Mouse (Mus musculus) hindbrain, embryonic 14.5 days (tissue): Measurements from ENCODE around the gene 1700074P13Rik. TPM values are rescaled to one million over a fixed set of nuclear protein-coding genes. Genes with fewer than 3 reads are reported as not detected.
"Not testable (repeated sequence)": the region's sequence is repeated elsewhere in the genome, so short reads cannot be mapped to it uniquely, and the experiment has no call there.

Experiments
- ATAC-seq: fragments of 200-750 bp; cut with Nextera tagmentation; 2 replicates; pipeline ENCODE4 v1.8.0; 2017; ENCODE audit warnings: moderate number of reproducible peaks, mild to moderate bottlenecking, moderate TSS enrichment, moderate library complexity; ENCODE audit not compliant: low FRiP score
- DNase-seq: peaks from one replicate; pipeline ENCODE4 v3.0.0-alpha.2; 2015; ENCODE audit warnings: low spot score
- H3K27ac ChIP-seq: fragments of 300-500 bp; sonication (generic); 2 replicates; pipeline ENCODE4 v1.5.1; 2014; ENCODE audit warnings: mild to moderate bottlenecking, moderate library complexity
- H3K27me3 ChIP-seq: fragments of 300-500 bp; sonication (generic); 2 replicates; pipeline ENCODE4 v1.6.1; 2014; ENCODE audit warnings: mild to moderate bottlenecking, low read length, mixed read lengths; ENCODE audit not compliant: control insufficient read depth, insufficient read depth
- H3K36me3 ChIP-seq: fragments of 300-500 bp; sonication (generic); replicated peaks from 2 replicates; pipeline ENCODE4 v1.6.1; 2014; ENCODE audit not compliant: control insufficient read depth, insufficient read depth
- H3K4me1 ChIP-seq: fragments of 300-500 bp; sonication (generic); replicated peaks from 2 replicates; pipeline ENCODE4 v1.6.1; 2014; ENCODE audit warnings: antibody characterized with exemption, low read length, mixed read lengths; ENCODE audit not compliant: control insufficient read depth, insufficient read depth
- H3K4me2 ChIP-seq: fragments of 300-500 bp; sonication (generic); replicated peaks from 2 replicates; pipeline ENCODE4 v1.6.1; 2014; ENCODE audit warnings: mild to moderate bottlenecking, moderate library complexity
- H3K4me3 ChIP-seq: fragments of 300-500 bp; sonication (generic); replicated peaks from 2 replicates; pipeline ENCODE4 v1.5.1; 2014; ENCODE audit warnings: mild to moderate bottlenecking, low read length
- H3K9ac ChIP-seq: fragments of 300-500 bp; sonication (generic); 2 replicates; pipeline ENCODE4 v1.6.1; 2014
- H3K9me3 ChIP-seq: fragments of 300-500 bp; sonication (generic); 2 replicates; pipeline ENCODE4 v1.6.1; 2016; ENCODE audit warnings: low read length; ENCODE audit not compliant: control insufficient read depth
- WGBS: fragments of 180-500 bp; shearing (Covaris S2); extraction: QIAGEN DNeasy Blood & Tissue Kit; methylation state at CpG from one replicate; pipeline ENCODE4 v1.1.7; 2014; 5-methylcytosine and 5-hydroxymethylcytosine counted together
- polyA plus RNA-seq: library from polyadenylated mRNA; unstranded; fragments of >200 nt; fragmentation: Nextera tagmentation; extraction: Ambion mirVana; gene quantifications from 2 replicates; pipeline ENCODE4 v1.2.1, GENCODE M21; 2014

Gene 1700074P13Rik
- not detected in 2 replicates for polyA plus RNA-seq

DNA sequence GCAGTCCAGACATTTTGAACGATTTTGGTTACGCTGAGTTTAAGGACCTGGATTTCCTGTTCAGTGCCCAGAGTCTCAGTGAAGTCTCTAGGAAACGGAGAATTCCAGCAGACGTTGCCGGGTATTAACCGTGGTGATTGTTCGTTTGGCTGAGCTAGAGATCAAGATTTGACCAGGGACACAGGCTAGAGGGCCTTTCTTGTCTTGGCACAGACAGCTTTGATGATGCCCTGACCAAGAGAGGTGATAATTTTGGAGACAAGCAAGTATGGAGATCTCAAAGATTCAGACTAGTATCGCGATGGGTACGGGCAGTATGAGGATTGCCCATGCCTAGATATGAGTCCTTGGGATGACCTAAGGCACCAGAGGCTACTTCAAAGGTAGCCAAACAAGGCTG is at the start of gene 1700074P13Rik:
TSS of gene 1700074P13Rik (minus strand) at position 101 of the 400 bp plus-strand sequence.
- Histone ChIP-seq H3K9ac (no peak within 1 kb of the TSS), H3K27ac (no peak within 1 kb of the TSS), H3K27me3 (no peaks in the 10 kb centered on the region), H3K4me1 (no peaks in the 10 kb centered on the region), H3K4me2 (no peak within 1 kb of the TSS), H3K36me3 (no peaks in the 10 kb centered on the region), H3K4me3 (no peak within 1 kb of the TSS), H3K9me3 (no peaks in the 10 kb centered on the region)
- DNase-seq (no peak), ATAC-seq (no peak)
- WGBS = 95% methylated on average over 10 of the region's 10 CpGs

DNA sequence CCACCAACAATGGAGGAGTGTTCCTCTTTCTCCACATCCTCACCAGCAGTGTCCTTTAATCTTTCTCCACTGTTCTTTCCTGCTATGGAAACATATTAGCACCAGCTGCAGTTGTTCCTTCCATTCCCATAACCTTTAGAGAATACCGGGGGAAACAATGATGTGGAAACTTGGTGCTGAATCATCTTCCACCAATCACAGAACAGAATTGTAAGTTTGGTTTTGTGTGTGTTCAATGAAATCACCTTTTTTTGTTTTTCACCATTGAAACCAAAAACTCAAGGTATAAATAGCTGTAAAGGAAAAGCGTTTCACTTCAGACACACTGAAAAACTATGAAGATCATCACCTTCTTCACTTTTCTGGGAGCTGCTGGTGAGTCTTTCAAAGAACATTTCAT is 24.1 kb upstream of the 1700074P13Rik start, which contains the start of gene 1810009J06Rik:
TSS of gene 1810009J06Rik (plus strand) at position 301 of the 400 bp plus-strand sequence.
- not testable (repeated sequence) for H3K27ac ChIP-seq, H3K4me3 ChIP-seq, H3K4me2 ChIP-seq, H3K27me3 ChIP-seq, DNase-seq, ATAC-seq, H3K9ac ChIP-seq, H3K36me3 ChIP-seq, H3K4me1 ChIP-seq, H3K9me3 ChIP-seq
- WGBS = 95% methylated on average over 2 of the region's 2 CpGs

DNA sequence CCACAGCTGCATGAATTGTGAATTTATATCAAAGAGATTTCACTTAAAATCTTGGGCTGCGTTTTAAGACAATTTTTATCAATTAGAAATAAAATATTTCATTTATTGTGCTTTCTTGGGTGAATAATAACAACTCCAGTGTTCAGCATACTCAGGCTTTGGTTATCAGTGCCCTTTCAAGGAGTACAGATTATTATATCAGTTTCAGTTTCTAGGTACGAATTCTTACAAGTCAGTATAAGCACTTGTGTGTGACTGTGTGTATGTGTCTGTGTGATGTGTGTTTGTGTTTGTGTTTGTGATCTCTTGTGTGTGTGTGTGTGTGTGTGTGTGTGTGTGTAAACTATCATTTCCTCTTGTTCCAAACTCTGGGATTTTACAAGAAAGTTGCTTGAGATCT is 13.4 kb upstream of the 1700074P13Rik start:
- H3K27ac ChIP-seq = no peak overlapping the region
- 84% methylated on average over 2 of the region's 2 CpGs for WGBS

DNA sequence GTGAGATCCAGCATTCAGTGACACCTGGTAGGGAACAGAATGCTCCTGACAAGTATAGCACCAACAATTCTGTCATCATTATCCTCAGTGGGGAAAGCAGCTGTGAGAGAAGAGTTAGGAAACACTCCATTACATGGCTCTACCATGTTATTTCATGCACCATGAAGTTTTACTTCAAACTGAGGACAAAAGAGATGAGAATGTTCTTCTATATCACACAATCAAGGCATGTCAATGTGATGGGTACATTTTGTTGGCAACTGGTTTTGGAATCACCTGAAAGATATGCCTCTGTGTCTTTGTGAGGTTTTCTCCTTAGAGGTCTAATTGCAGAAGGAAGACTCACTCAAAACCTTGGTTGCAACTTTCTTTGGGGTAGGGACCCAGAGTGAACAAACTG is 11.4 kb upstream of the 1700074P13Rik start, which contains the start of gene Gm4744:
TSS of gene Gm4744 (minus strand) at position 101 of the 400 bp plus-strand sequence.
- no peak for ATAC-seq

More for the DNA sequence above, 13.4 kb upstream of the 1700074P13Rik start:
- H3K4me2 ChIP-seq = no peak overlapping the region
- no peak overlapping the region for H3K9ac ChIP-seq
- no peak overlapping the region for H3K4me3 ChIP-seq
- no peak for ATAC-seq
- no peaks in the 10 kb centered on the region for H3K4me1 ChIP-seq
- peak; percentile 14 for DNase-seq
- H3K27me3 ChIP-seq = no peaks in the 10 kb centered on the region
- 0 out of 2 replicates have a peak, but pooled peaks cover 7% of the 10 kb centered on the region for H3K9me3 ChIP-seq
- no peaks in the 10 kb centered on the region for H3K36me3 ChIP-seq

DNA sequence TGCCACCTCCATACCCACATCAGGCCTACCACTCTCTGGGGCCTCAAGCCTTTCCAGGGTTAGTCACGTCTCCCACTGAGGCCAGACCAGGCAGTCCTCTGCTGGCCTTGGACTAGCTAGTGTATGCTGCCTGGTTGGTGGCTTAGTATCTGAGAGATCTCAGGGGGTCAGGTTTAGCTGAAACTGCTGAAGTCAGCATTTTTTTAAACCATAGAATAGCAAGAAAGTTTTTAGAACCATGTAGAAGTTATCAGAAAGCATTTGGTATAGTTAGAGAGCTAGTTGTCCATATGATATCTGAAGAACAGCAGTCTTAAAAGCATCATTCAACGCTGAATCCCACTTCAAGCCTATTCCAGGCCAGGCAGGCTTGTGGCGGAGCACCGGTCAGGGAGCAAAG is 20.4 kb downstream of the 1700074P13Rik start:
- H3K27me3 ChIP-seq = no peaks in the 10 kb centered on the region
- no peak overlapping the region for H3K4me2 ChIP-seq
- H3K4me3 ChIP-seq = no peak overlapping the region
- H3K36me3 ChIP-seq = no peaks in the 10 kb centered on the region
- H3K9ac ChIP-seq = no peak overlapping the region
- H3K4me1 ChIP-seq = no peaks in the 10 kb centered on the region
- H3K9me3 ChIP-seq = no peaks in the 10 kb centered on the region
- no peak for DNase-seq
- no peak for ATAC-seq
- H3K27ac ChIP-seq = no peak overlapping the region
- 90% methylated on average over 4 of the region's 4 CpGs for WGBS

More for the DNA sequence above, 11.4 kb upstream of the 1700074P13Rik start, which contains the start of gene Gm4744:
- H3K4me3 ChIP-seq = no peak within 1 kb of the TSS
- H3K4me2 ChIP-seq = no peak within 1 kb of the TSS
- no peak within 1 kb of the TSS for H3K27ac ChIP-seq
- no peaks in the 10 kb centered on the region for H3K4me1 ChIP-seq
- no peak for DNase-seq
- H3K9ac ChIP-seq = no peak within 1 kb of the TSS
- H3K27me3 ChIP-seq = no peaks in the 10 kb centered on the region
- no peaks in the 10 kb centered on the region for H3K9me3 ChIP-seq
- H3K36me3 ChIP-seq = no peaks in the 10 kb centered on the region

DNA sequence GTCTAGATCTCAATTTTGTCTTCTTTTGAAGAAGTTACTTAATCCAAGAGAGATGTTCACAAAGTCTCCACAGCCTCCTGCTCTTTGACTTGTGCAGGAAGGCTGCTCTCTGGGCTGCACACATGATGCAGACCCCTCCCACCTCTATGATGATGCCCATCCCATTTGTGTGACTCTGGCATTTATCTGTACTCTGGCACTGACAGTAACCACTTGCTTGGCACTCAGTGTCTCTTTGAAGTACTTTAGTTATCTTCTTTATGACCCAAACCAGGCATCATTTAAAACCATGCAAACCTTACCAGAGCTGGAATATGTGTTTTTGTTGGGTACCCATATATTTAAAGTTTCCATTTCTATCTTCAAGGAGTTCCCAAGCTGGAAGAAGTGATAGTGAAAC is 40.1 kb downstream of the 1700074P13Rik start, which contains the start of gene Prss58:
TSS of gene Prss58 (minus strand) at position 101 of the 400 bp plus-strand sequence.
- no peak for ATAC-seq
- Histone ChIP-seq H3K9ac (no peak within 1 kb of the TSS), H3K36me3 (no peaks in the 10 kb centered on the region), H3K9me3 (no peaks in the 10 kb centered on the region), H3K4me1 (no peaks in the 10 kb centered on the region), H3K27me3 (no peaks in the 10 kb centered on the region), H3K4me2 (no peak within 1 kb of the TSS), H3K27ac (no peak within 1 kb of the TSS), H3K4me3 (no peak within 1 kb of the TSS)
- no peak for DNase-seq

DNA sequence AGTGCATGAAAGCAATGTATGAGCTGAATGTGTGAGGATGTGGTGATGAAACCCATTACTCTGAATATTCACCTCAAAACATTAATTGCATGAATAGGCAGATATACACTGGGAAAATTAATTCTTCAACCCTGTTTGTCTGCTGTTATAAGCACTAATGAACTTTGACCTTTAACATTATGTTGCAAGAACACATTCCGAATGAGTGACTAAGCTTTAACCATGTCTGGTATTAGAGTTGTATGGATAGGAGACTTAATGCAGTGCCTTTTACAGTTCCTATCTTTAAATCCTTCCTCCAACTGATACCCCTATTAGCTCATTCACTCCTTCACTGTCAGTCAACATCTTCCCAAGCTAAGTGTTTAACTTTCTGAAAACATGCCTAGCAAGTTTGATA is 45.6 kb downstream of the 1700074P13Rik start:
- WGBS = 89% methylated on average over 1 of the region's 1 CpGs
- ATAC-seq (no peak), DNase-seq (no peak)
- no peak overlapping the region for H3K4me3 ChIP-seq
- H3K27ac ChIP-seq = no peak overlapping the region
- no peaks in the 10 kb centered on the region for H3K4me1 ChIP-seq
- no peak overlapping the region for H3K4me2 ChIP-seq
- H3K27me3 ChIP-seq = no peaks in the 10 kb centered on the region
- no peaks in the 10 kb centered on the region for H3K9me3 ChIP-seq
- no peak overlapping the region for H3K9ac ChIP-seq
- no peaks in the 10 kb centered on the region for H3K36me3 ChIP-seq

- 42% methylated on average over 7 of the region's 7 CpGs for WGBS
- Histone ChIP-seq H3K4me3 (no peak overlapping the region), H3K4me1 (no peaks in the 10 kb centered on the region), H3K4me2 (no peak overlapping the region), H3K36me3 (no peaks in the 10 kb centered on the region), H3K27ac (no peak overlapping the region), H3K27me3 (no peaks in the 10 kb centered on the region), H3K9ac (no peak overlapping the region), H3K9me3 (no peaks in the 10 kb centered on the region)
- ATAC-seq = no peak
- peak; percentile 26 for DNase-seq
These were observed 46.8 kb downstream of the 1700074P13Rik start for GRCm38 (mm10) chr6:40893577-40893976.

GRCm38 (mm10) chr6:40891754-40892153 is 48.6 kb downstream of the 1700074P13Rik start:
- Histone ChIP-seq H3K4me3 (no peak overlapping the region), H3K9me3 (no peaks in the 10 kb centered on the region), H3K27me3 (no peaks in the 10 kb centered on the region), H3K4me1 (no peaks in the 10 kb centered on the region), H3K36me3 (no peaks in the 10 kb centered on the region), H3K4me2 (no peak overlapping the region), H3K9ac (no peak overlapping the region), H3K27ac (no peak overlapping the region)
- 93% methylated on average over 4 of the region's 4 CpGs for WGBS
- ATAC-seq = no peak
- DNase-seq = no peak

DNA sequence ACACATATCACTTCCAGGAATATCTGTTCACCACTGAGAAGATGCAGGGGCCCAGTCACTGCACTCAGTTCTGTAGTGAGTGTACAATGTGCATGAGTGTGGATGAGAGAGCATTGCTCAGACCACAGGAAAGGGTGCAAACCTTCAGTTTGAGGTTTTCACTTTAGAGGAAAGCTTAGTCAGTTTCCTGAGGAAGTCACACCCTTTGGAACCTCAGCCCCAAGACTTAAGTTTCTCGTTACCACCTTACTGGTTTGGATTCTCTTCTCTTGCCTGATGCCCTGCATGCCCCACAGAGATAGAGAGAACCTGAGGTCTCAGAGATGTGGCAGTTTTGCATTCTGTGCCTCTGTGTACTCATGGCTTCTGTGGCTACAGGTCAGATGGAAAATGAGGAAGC is 49.4 kb downstream of the 1700074P13Rik start:
- Histone ChIP-seq H3K27me3 (no peaks in the 10 kb centered on the region), H3K9me3 (no peaks in the 10 kb centered on the region), H3K4me3 (no peak overlapping the region), H3K4me1 (no peaks in the 10 kb centered on the region), H3K27ac (no peak overlapping the region), H3K36me3 (no peaks in the 10 kb centered on the region), H3K9ac (no peak overlapping the region), H3K4me2 (no peak overlapping the region)
- DNase-seq = no peak
- no peak for ATAC-seq
- 83% methylated on average over 1 of the region's 1 CpGs for WGBS
